Mouse (Mus musculus): ENCODE results near the gene Olfr592.

DNA sequence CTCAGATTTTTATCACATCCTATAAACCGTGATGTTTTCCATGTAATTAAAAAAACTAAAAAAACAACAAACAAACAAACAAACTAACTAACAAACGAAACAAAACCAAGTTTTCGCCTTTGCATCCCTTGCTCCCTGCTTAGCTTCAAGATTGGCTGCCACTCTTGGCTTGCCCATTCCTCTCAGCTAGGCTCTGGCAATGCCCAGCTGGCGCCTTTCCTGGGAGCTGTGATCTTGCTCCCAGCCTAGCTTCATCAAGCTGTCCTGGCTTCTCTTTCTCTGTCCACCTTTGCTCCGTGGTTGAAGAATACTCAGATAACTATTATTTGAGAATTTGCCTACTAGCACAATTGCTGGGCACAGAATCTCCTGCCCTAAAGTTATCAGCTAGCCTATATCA, 14.9 kb upstream of the Olfr592 start:
- TF ChIP-seq POLR2A (IDR thresholded peaks at IDR 0.05; ENCODE audit: insufficient read length, low read depth): no peak
- TF ChIP-seq MYOD1 (IDR thresholded peaks at IDR 0.05; ENCODE audit: control insufficient read depth in 1 of 3, insufficient read length in 2 of 3, low read depth in 2 of 3): no peak
- TF ChIP-seq E2F4 (IDR thresholded peaks at IDR 0.05; ENCODE audit: insufficient read depth): no peak
- TF ChIP-seq TCF12 (IDR thresholded peaks at IDR 0.05; ENCODE audit: insufficient read depth, poor library complexity, severe bottlenecking): no peak
- no peak for TF ChIP-seq CEBPB (IDR thresholded peaks at IDR 0.05; ENCODE audit: insufficient read depth, poor library complexity, severe bottlenecking)
